Mouse (Mus musculus) MEL-GATA-1-ER (cell line): Measurements from ENCODE around the gene Mlec.
"Not testable (repeated sequence)": the region's sequence is repeated elsewhere in the genome, so short reads cannot be mapped to it uniquely, and the experiment has no call there.

Experiments
- DNase-seq: peaks from one replicate; pipeline ENCODE4 v3.0.0-alpha.2; 2012; ENCODE audit warnings: low read depth; ENCODE audit errors: extremely low read depth

Mlec gene

GRCm38 (mm10) chr5:115181248-115181940 is 23.4 kb upstream of the Mlec start:
- no peak for DNase-seq

- no peak for DNase-seq
These were observed 21.6 kb upstream of the Mlec start for GRCm38 (mm10) chr5:115179596-115179995.

DNA sequence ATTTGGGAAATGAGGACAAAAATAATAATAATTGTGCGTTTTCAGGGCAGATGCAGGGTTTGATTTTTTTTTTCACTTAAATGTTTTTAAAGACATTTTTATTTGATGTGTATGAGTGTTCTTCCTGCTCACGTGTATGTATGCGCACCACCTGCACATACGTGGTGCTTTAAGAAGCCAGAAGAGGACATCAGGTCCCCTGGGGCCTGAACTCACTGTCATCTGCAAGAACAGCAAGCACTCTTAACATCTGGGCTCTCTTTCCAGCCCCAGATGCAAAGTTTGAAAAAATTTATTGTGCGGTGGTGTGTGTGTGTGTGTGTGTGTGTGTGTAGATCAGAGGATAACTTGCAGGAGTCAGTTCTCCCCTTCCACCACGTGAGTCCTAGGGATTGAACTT is 19.9 kb upstream of the Mlec start:
- no peak for DNase-seq

DNA sequence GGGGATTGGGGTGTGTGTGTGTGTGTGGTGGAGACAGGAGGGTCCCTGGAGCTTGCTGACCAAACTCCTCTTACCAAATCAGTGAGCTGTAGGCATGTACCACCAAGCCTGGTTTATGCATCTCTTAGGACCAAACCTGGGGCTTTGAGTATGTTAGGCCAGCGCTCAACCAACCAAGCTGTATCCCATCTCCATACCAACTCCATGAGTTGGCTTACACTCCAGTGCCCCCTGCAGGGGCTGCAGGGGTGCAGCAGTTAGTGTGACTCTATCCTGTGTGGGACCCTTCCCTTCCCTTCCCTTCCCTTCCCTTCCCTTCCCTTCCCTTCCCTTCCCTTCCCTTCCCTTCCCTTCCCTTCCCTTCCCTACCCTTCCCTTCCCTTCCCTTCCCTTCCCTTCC is 16.6 kb upstream of the Mlec start:
- DNase-seq: no peak

DNA sequence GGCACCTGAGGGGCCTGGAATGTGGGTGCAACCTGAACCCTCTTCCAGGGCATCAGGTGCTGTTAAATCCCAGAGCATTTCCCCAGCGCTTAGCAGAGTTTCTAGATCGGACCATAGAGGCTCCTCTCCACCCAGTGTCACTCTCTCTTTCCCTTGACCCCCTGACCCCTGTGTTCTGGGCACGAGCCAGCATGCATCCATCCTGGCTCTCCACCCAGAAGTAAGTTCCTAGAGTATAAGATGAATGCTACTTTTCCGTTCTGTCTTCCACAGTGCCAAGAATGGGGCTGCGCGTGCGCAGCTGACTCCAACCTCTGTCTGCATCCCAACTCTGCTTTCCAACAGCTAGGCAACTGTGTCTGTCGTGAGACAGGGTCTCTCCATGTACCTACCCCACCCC is 12.2 kb upstream of the Mlec start:
- DNase-seq: no peak

DNA sequence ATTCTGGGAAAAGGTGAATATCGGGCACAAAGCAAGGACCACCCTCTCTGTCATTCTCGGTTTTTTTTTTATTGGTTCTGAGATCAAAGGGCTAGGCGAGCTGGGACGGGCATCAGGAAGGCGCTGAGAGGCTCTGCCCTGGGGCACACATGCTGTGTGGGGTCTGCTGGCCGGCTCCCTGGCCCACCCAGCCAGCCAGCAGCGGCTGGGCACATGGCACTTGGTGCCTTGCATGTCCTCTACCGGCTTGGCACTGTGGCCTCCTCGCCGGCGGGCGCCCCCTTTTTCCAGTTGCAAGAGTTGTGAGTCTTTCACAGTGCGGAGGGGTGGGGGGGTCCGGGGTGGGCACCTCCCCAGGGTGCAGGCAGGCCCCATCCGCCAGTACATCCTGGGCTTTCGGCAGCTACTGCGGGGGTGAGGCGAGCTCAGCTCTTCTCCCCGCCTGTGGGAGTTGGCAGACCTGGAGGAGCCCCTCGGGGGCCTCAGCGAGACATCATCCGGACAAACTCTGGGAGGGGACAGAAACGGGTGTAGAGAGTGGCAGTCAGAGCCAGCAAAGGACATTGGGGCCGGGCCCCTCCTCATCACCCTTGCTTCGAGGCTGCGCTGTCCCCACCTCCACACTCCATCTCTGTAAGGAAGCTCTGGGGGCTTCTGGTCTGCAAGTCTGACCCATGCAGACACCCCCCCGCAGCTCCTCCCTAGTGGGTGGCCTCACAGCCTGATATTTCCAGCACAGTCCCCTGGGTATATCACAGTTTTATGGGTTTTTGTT is 10.8 kb upstream of the Mlec start:
- no peak for DNase-seq

- no peak for DNase-seq
These were observed 9.4 kb upstream of the Mlec start for GRCm38 (mm10) chr5:115167396-115167795.

DNA sequence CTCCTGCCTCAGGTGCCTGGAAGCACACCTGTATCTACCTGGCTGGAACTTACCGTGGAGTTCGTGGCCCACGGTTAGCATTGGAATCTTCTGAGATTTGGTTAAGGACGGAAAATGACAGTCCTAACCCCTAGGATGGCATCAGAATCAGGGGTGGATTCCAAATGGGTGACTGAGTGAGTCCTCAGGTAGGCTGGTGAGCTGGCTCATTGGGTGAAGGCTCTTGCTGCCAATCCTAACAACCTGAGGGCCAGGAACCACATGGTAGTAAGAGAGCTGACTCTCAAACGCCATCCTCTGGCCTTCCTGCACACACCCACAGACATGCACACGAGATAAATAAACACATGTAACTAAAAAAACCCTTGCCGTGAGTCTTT is 8.8 kb upstream of the Mlec start:
- DNase-seq: no peak

- DNase-seq: no peak
These were observed 8.2 kb upstream of the Mlec start for GRCm38 (mm10) chr5:115165895-115166814.

- no peak for DNase-seq
These were observed 7.4 kb upstream of the Mlec start for GRCm38 (mm10) chr5:115165351-115165750.

GRCm38 (mm10) chr5:115164446-115164845 is 6.5 kb upstream of the Mlec start:
- not testable (repeated sequence) for DNase-seq

DNA sequence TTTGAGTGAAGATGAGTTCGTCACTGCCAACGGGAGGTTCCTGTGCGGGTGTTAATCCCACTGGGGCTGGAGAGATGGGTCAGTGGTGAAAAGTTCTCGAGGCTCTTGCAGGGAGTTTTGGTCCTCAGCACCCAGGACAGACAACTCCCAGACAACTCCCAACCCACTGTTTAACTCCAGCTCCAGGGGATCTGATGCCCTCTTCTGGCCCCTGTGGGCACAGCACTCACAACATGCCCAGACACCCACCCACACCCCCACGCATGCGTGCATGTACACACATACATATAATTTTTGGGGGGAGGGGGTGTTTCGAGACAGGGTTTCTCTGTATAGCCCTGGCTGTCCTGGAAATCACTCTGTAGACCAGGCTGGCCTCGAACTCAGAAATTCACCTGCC is 5.6 kb upstream of the Mlec start:
- DNase-seq: no peak

GRCm38 (mm10) chr5:115161940-115162279 is 3.9 kb upstream of the Mlec start:
- DNase-seq: not testable (repeated sequence)

- peak; percentile 69 for DNase-seq
These were observed 3.3 kb upstream of the Mlec start for GRCm38 (mm10) chr5:115161064-115161939.

DNA sequence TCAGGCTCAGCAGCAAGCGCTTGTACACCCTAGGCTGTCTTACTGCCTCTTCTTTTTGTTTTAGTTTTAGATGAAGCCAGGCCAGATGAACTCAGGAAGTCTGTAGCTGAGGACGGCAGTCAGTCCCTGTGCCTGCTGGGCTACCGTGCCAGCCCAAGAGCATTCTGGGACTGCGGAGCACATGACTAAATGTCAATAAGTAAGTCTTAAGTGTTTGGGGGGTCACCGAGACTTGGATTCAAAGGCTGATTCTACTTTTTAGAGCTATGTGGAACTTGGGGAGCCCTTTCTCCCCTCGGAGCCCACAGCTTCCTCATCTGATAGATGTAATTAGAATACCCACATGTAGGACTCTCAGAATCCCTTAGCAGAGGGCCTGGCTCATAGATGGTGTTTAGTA is 2.7 kb upstream of the Mlec start:
- no peak for DNase-seq

GRCm38 (mm10) chr5:115159165-115159564 is 1.2 kb upstream of the Mlec start:
- no peak for DNase-seq

- no peak for DNase-seq
These were observed 918 bp downstream of the Mlec start for GRCm38 (mm10) chr5:115156933-115157589.

DNA sequence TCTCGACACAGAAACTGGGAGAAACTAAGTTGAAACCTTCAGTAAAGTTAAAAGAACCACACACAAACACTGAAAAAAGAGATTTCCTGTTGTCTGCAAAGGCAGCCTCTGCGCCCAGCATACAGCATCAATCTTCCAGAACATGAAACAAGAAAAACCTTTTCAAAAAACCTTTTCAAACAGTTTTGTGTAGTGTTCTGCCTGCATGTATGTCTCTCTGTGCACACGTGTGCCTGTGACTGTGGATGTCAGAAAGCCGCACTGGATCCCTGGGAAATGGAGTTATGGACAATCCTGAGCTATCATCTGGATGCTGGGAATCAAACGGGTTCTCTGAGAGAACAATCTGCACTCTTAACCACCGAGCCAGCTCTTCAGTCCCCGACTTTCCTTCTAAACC is 1.6 kb downstream of the Mlec start:
- no peak for DNase-seq

DNA sequence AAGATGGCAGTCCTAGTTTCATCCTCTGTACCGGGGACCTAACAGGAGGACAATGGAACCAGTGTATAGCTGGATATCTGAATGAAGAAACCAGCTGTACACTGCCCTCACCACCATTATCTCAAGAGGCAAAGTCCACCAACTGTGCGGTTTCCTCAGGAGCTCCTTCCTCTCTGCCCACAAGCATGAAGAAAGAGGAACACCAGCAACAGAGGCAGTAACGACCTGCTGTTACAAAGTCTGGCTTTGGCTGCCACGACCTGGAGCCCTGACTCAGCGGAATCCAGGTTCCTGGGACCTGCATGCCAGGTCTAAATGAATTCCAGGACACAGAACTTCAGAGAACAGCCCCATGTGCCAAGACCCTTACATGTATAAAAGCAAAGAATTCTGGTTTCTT is 2.1 kb downstream of the Mlec start:
- DNase-seq: peak; percentile 93

GRCm38 (mm10) chr5:115155156-115155631 is 2.8 kb downstream of the Mlec start:
- DNase-seq: no peak
